Comparison of ENCODE assay signal across 32 mouse cellular contexts in genomic region chr6:13298171-13298570, GRCm38 (mm10).
"Had no signal": no experiment of that assay in that cellular context is flagged by ENCODE, and none has a peak within 500 bp of the region (broad histone marks: within the 10 kb centered on the region; RNA-seq: fewer than 3 reads in every experiment).

No protein-coding gene starts in this region.

- H3K4me1 ChIP-seq: heart, embryonic 12.5 days; heart, embryonic 13.5 days; heart, embryonic 15.5 days; hindbrain, embryonic 10.5 days; hindbrain, embryonic 12.5 days; hindbrain, embryonic 13.5 days; intestine, embryonic 15.5 days; kidney, embryonic 15.5 days had no signal

- H3K27ac ChIP-seq: heart, embryonic 13.5 days; heart, embryonic 15.5 days; hindbrain, embryonic 10.5 days; hindbrain, embryonic 12.5 days; intestine, embryonic 15.5 days; kidney, embryonic 15.5 days; kidney, postnatal 0 days had no signal

- H3K27me3 ChIP-seq: heart, embryonic 12.5 days; heart, embryonic 13.5 days; heart, embryonic 15.5 days; hindbrain, embryonic 12.5 days; hindbrain, embryonic 13.5 days; intestine, embryonic 15.5 days; kidney, embryonic 15.5 days had no signal

- ATAC-seq: hindbrain, postnatal 0 days; inflammation-experienced regulatory T-cells, adult 6 months; intestine, embryonic 15.5 days; intestine, embryonic 16.5 days; intestine, postnatal 0 days had no signal

- DNase-seq: heart, postnatal 10 days; heart, postnatal 14 days; heart, postnatal 36 days; heart, postnatal 4 days; kidney, adult 11 months; kidney, adult 18-20 months; kidney, adult 2 months; kidney, adult 8-10 months; kidney, adult 9 months; kidney, postnatal 10 days; kidney, postnatal 14 days; kidney, postnatal 25 days; kidney, postnatal 36 days; kidney, postnatal 4 days; layer of hippocampus, adult 9-11 months; layer of hippocampus, postnatal 36 days had no signal

- H3K4me2 ChIP-seq: heart, embryonic 12.5 days; heart, embryonic 13.5 days; heart, embryonic 15.5 days; hindbrain, embryonic 12.5 days; hindbrain, embryonic 13.5 days; hindbrain, embryonic 14.5 days; intestine, embryonic 15.5 days; kidney, embryonic 15.5 days had no signal

- H3K4me3 ChIP-seq: heart, embryonic 12.5 days; heart, embryonic 13.5 days; heart, embryonic 15.5 days; hindbrain, embryonic 10.5 days; hindbrain, embryonic 12.5 days; hindbrain, embryonic 13.5 days; intestine, embryonic 15.5 days; kidney, embryonic 15.5 days; layer of hippocampus, adult 2 months; left cerebral cortex, adult 2 months had no signal

- H3K36me3 ChIP-seq: heart, embryonic 12.5 days; heart, embryonic 13.5 days; heart, embryonic 15.5 days; hindbrain, embryonic 10.5 days; hindbrain, embryonic 12.5 days; hindbrain, embryonic 13.5 days; intestine, embryonic 15.5 days; kidney, embryonic 15.5 days had no signal

- H3K9ac ChIP-seq: heart, embryonic 12.5 days; heart, embryonic 13.5 days; heart, embryonic 15.5 days; hindbrain, embryonic 12.5 days; hindbrain, embryonic 13.5 days; hindbrain, embryonic 14.5 days; intestine, embryonic 15.5 days; kidney, embryonic 15.5 days had no signal

- H3K9me3 ChIP-seq: heart, embryonic 12.5 days; heart, embryonic 13.5 days; heart, embryonic 15.5 days; hindbrain, embryonic 10.5 days; hindbrain, embryonic 12.5 days; hindbrain, embryonic 13.5 days; intestine, embryonic 15.5 days; kidney, embryonic 15.5 days had no signal
